Mouse (Mus musculus) neural tube, embryonic 13.5 days (tissue): ENCODE results near the gene Plekhg3. TPM values are rescaled to one million over a fixed set of nuclear protein-coding genes. Genes with fewer than 3 reads are reported as not detected.

Experiments
- ATAC-seq: fragments of 200-750 bp; cut with Nextera tagmentation; 2 replicates; pipeline ENCODE4 v1.8.0; 2017; ENCODE audit warnings: low read depth, mild to moderate bottlenecking, moderate TSS enrichment, moderate library complexity
- H3K27ac ChIP-seq: fragments of 300-500 bp; sonication (generic); replicated peaks from 2 replicates; pipeline ENCODE4 v1.5.1; 2015; ENCODE audit warnings: moderate library complexity, mild to moderate bottlenecking, inconsistent platforms
- H3K27me3 ChIP-seq: fragments of 300-500 bp; sonication (generic); 2 replicates; pipeline ENCODE4 v1.6.1; 2015; ENCODE audit warnings: mild to moderate bottlenecking, inconsistent platforms
- H3K36me3 ChIP-seq: fragments of 300-500 bp; sonication (generic); 2 replicates; pipeline ENCODE4 v1.6.1; 2015; ENCODE audit warnings: mild to moderate bottlenecking, inconsistent platforms
- H3K4me1 ChIP-seq: fragments of 300-500 bp; sonication (generic); replicated peaks from 2 replicates; pipeline ENCODE4 v1.6.1; 2015; ENCODE audit warnings: inconsistent platforms
- H3K4me2 ChIP-seq: fragments of 300-500 bp; sonication (generic); 2 replicates; pipeline ENCODE4 v1.6.1; 2015; ENCODE audit warnings: inconsistent platforms, mild to moderate bottlenecking, moderate library complexity
- H3K4me3 ChIP-seq: fragments of 300-500 bp; sonication (generic); 2 replicates; pipeline ENCODE4 v1.5.1; 2015; ENCODE audit warnings: mild to moderate bottlenecking, inconsistent platforms
- H3K9ac ChIP-seq: fragments of 300-500 bp; sonication (generic); 2 replicates; pipeline ENCODE4 v1.6.1; 2015; ENCODE audit warnings: moderate library complexity, mild to moderate bottlenecking, inconsistent platforms
- H3K9me3 ChIP-seq: fragments of 300-500 bp; sonication (generic); 2 replicates; pipeline ENCODE4 v1.6.1; 2016; ENCODE audit warnings: inconsistent platforms
- WGBS: fragments of 180-500 bp; shearing (Covaris S2); methylation state at CpG from one replicate; pipeline ENCODE4 v1.1.7; 2015; 5-methylcytosine and 5-hydroxymethylcytosine counted together
- polyA plus RNA-seq: library from polyadenylated mRNA; unstranded; fragments of >200 nt; fragmentation: Nextera tagmentation; extraction: Ambion mirVana; gene quantifications from 2 replicates; pipeline ENCODE4 v1.2.1, GENCODE M21; 2015

Plekhg3 gene
- polyA plus RNA-seq, 1 experiment from 2014 or later = 1.7 TPM

DNA sequence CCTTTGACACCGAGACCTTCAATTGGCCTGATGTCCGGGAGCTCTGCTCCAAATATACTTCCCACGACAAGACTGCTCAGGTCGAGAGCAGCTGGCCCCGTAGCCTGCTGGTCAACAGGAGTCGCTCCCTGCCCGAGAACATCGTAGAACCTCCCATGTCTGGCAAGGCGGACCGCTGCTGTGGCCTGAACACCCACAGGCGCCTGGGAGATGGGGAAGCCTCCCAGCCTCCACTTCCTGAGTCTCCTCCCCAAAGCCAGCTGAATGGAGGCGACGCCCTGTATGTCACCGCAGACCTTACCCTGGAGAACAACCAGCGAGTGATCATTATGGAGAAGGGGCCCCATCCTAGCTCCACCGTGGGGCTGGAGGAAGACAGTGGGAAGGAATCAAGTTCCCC, 47.2 kb downstream of the Plekhg3 start:
- H3K4me1 ChIP-seq = peaks cover 10% of the 10 kb centered on the region
- no peaks in the 10 kb centered on the region for H3K27me3 ChIP-seq
- no peak overlapping the region for H3K4me3 ChIP-seq
- H3K36me3 ChIP-seq = 0 out of 2 replicates have a peak, but pooled peaks cover 5% of the 10 kb centered on the region
- H3K9ac ChIP-seq = no peak overlapping the region
- no peaks in the 10 kb centered on the region for H3K9me3 ChIP-seq
- WGBS = 92% methylated on average over 16 of the region's 16 CpGs
- no peak overlapping the region for H3K4me2 ChIP-seq
- no peak overlapping the region for H3K27ac ChIP-seq
- no peak for ATAC-seq

DNA sequence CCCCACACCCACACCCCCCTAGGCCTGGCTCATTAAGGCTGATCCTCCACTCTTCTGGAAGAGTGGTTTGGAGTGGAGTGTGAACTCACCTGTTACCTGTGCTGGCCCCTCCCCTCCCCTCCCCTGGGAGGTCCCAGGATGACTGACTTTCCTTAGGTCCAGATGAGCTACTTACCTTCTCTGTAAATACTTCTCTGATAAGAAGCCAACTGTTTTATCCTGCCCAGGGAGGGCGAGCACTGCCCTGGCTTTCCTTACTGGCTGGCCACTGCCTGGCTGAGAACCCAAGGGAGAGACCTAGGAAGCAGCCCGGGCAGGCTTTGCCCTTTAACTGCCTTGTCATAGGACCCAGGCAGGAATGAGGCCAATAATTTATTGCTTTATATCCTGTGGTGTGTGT, 47.8 kb downstream of the Plekhg3 start:
- 87% methylated on average over 2 of the region's 2 CpGs for WGBS
- no peak for ATAC-seq
- H3K4me3 ChIP-seq = no peak overlapping the region

DNA sequence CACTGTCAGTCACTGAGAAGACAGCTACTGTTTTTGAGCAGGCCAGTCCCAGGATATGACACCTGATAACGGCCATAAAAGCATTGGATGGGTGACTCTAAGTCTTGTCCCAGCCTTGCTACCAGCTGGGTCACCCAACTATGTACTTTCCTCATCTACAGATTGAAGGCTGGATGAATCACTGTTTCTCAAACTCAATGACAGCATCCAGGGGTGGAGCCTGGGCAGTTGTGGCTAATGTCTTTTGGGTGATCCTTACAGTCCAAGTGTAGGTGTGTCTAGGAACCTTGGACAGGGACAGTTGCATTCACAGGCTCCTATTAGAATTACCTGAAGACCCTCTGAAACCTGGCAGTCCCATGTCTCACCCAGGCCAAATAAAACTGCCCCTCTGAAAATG, 49.1 kb downstream of the Plekhg3 start:
- Histone ChIP-seq H3K4me1 (peaks cover 14% of the 10 kb centered on the region), H3K27ac (no peak overlapping the region), H3K36me3 (0 out of 2 replicates have a peak, but pooled peaks cover 5% of the 10 kb centered on the region), H3K4me2 (no peak overlapping the region), H3K9me3 (no peaks in the 10 kb centered on the region), H3K9ac (no peak overlapping the region), H3K4me3 (no peak overlapping the region), H3K27me3 (no peaks in the 10 kb centered on the region)
- 83% methylated on average over 1 of the region's 1 CpGs for WGBS
- no peak for ATAC-seq

More for the DNA sequence above, 47.8 kb downstream of the Plekhg3 start:
- Histone ChIP-seq H3K4me2 (no peak overlapping the region), H3K27ac (no peak overlapping the region), H3K27me3 (no peaks in the 10 kb centered on the region), H3K4me1 (peaks cover 14% of the 10 kb centered on the region), H3K9me3 (no peaks in the 10 kb centered on the region), H3K36me3 (0 out of 2 replicates have a peak, but pooled peaks cover 5% of the 10 kb centered on the region), H3K9ac (no peak overlapping the region)

DNA sequence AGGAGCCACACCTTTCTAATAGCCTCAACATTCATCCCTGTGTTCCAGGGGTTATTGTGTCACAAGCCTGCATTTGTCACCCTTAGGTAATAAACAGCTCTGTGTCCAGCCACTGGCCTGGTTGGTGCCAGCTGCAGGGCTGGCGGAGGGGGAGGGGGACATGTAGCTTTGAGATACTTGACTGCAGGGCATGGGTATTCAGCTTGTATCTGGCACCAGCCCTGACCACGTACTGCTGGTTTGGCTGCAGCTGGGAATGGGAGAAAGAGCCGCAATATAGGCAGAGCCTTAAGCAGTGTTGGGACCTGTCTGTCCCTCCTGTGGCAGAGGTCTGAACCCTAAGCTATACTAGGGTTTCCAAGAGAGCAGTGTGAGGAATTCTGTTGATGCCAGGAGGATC, 51.4 kb downstream of the Plekhg3 start:
- 76% methylated on average over 3 of the region's 3 CpGs for WGBS
- H3K36me3 ChIP-seq = no peaks in the 10 kb centered on the region
- no peak for ATAC-seq
- H3K27me3 ChIP-seq = no peaks in the 10 kb centered on the region
- no peak overlapping the region for H3K27ac ChIP-seq
- no peak overlapping the region for H3K4me3 ChIP-seq
- no peak overlapping the region for H3K9ac ChIP-seq
- H3K9me3 ChIP-seq = no peaks in the 10 kb centered on the region
- H3K4me2 ChIP-seq = no peak overlapping the region
- H3K4me1 ChIP-seq = peaks cover 14% of the 10 kb centered on the region

DNA sequence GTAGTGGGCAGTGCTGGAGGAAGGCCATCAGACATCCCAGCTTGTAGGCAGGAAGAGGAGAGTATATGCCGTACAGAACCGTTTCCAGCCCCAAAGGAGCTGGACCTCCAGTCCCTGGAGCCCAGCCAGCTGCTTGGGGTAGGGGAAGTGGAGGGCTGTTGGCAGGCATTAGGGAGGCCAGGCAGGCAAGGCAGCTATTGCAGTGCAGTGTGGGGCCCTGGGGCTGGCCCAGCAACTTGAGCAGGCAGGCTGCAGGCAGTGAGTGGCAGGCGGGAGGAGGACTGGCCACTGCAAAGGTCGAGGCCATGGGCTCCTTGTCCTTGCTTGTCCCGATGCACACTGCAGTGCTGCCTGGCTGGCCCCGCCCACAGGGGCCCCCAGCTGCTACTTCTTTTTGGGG, 52.1 kb downstream of the Plekhg3 start:
- H3K27me3 ChIP-seq = no peaks in the 10 kb centered on the region
- 32% methylated on average over 6 of the region's 6 CpGs for WGBS
- H3K4me2 ChIP-seq = no peak overlapping the region
- H3K4me3 ChIP-seq = no peak overlapping the region
- peaks cover 14% of the 10 kb centered on the region for H3K4me1 ChIP-seq
- H3K9me3 ChIP-seq = no peaks in the 10 kb centered on the region
- no peak overlapping the region for H3K27ac ChIP-seq
- H3K9ac ChIP-seq = no peak overlapping the region
- ATAC-seq = peak; percentile 61; the same call in 1 of the 2 replicates
- H3K36me3 ChIP-seq = no peaks in the 10 kb centered on the region

DNA sequence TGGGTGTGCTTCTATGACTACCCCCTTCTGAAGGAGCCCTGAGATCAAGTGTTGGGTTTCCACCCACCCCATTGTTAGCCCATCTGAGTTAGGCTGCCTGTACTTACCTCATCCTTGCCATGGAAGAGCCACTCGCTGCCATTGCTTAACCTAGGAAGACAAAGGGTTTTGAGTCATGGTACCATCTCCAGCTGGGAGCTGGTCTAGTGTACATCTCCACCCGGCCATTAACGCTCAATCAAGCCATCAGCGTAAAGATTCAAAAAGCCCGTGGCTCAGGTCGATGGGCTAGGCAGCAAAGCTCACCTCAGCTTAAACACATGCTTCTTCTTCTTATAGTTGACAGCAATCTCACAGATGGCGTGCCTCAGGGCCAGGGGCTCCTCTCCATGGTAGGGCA, 52.8 kb downstream of the Plekhg3 start:
- H3K27me3 ChIP-seq = no peaks in the 10 kb centered on the region
- no peak overlapping the region for H3K4me3 ChIP-seq
- no peak overlapping the region for H3K27ac ChIP-seq
- no peak overlapping the region for H3K4me2 ChIP-seq
- H3K4me1 ChIP-seq = peaks cover 14% of the 10 kb centered on the region
- no peaks in the 10 kb centered on the region for H3K9me3 ChIP-seq
- 91% methylated on average over 7 of the region's 7 CpGs for WGBS
- no peak overlapping the region for H3K9ac ChIP-seq
- H3K36me3 ChIP-seq = no peaks in the 10 kb centered on the region
- no peak for ATAC-seq

DNA sequence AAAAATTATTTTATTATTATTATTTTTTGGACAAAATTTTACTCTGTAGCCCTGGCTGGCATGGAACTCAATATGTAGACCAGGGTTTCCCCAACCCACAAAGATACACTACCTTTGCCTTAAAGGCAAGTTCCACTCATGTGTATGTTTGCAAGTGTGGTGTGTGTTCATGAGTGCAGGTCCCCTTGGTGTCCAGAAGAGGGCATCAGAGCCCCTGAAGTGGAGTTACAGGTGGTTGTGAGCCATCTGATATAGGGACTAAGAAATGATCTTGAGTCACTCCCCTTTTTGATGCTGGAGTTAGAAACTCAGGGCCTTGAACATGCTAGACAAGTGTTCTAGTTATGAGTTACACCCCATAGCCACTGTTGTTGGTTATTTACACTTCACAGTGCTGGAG, 54.3 kb downstream of the Plekhg3 start:
- H3K36me3 ChIP-seq = no peaks in the 10 kb centered on the region
- H3K9me3 ChIP-seq = no peaks in the 10 kb centered on the region
- no peak overlapping the region for H3K9ac ChIP-seq
- H3K4me2 ChIP-seq = no peak overlapping the region
- peaks cover 14% of the 10 kb centered on the region for H3K4me1 ChIP-seq
- no peak overlapping the region for H3K4me3 ChIP-seq
- H3K27ac ChIP-seq = no peak overlapping the region
- no peak for ATAC-seq
- H3K27me3 ChIP-seq = no peaks in the 10 kb centered on the region

DNA sequence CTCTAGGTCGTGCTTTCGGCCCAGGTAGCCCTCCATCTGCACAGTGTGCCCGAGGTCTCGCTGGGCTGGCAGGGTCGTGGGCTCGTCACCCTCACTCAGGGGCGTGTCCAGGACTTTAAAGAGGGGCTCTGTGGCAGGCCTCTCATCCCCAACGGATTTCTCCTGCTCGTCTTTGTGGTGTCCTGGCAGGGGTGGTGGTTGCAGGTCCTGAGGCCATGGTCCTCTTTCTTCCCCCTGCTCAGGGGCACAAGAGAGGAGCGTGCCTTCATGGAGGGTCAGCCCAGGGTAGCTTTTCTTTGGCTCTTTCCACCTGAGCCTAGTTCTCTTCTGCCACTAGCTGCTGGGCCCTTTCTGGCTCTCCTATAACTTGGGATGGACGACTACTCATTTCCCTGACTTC, 56.7 kb downstream of the Plekhg3 start:
- H3K27ac ChIP-seq = no peak overlapping the region
- 66% methylated on average over 11 of the region's 11 CpGs for WGBS
- H3K4me3 ChIP-seq = no peak overlapping the region
- no peaks in the 10 kb centered on the region for H3K27me3 ChIP-seq
- ATAC-seq = no peak
- peaks cover 9% of the 10 kb centered on the region for H3K4me1 ChIP-seq
- no peaks in the 10 kb centered on the region for H3K36me3 ChIP-seq
- H3K9me3 ChIP-seq = no peaks in the 10 kb centered on the region
- H3K4me2 ChIP-seq = no peak overlapping the region
- no peak overlapping the region for H3K9ac ChIP-seq

DNA sequence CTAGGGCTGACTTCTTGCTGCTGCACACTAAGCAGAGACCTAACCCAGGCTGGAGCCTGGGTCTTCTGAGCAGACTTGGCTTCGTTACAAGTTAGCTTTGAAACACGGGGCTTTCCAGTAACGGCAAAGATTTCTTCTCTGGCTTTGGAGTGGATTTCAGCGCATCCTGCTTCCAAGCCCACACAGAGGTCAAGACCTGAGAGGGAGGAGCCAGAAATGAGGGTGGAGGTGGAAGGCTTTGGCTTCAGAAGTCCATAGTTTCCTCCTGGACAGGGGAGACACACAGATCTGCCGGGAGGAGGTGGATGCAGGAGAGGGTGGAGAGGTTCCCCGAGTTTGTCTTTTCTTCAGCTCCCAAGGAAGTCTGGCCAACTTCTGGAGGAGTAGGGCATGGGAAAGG, 58.8 kb downstream of the Plekhg3 start:
- WGBS = 80% methylated on average over 6 of the region's 6 CpGs
- Histone ChIP-seq H3K4me2 (no peak overlapping the region), H3K9ac (no peak overlapping the region), H3K4me1 (peaks cover 11% of the 10 kb centered on the region), H3K9me3 (no peaks in the 10 kb centered on the region), H3K36me3 (no peaks in the 10 kb centered on the region), H3K27me3 (no peaks in the 10 kb centered on the region), H3K27ac (no peak overlapping the region), H3K4me3 (no peak overlapping the region)
- no peak for ATAC-seq

DNA sequence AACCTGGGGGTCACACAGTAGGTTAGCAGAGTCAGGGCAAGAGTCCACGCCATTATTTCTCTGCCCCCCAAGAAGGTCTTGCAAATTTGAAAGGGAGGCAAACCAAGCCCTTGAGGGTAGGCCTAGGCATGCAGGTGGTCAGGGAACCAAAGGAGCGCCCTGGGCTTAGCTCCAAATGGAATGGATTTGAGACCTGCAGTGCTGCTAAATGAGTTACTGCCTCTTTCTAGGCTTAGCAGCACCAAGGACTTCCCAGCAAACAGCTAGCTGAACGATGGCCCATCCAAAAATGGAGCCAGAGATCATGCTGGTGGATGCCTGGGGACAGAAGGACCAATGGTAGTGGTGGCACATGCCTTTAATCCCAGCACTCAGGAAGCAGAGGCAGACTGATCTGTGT, 60.3 kb downstream of the Plekhg3 start:
- H3K9ac ChIP-seq = no peak overlapping the region
- no peak for ATAC-seq
- H3K27ac ChIP-seq = no peak overlapping the region
- 79% methylated on average over 3 of the region's 3 CpGs for WGBS
- no peaks in the 10 kb centered on the region for H3K9me3 ChIP-seq
- H3K4me3 ChIP-seq = no peak overlapping the region
- H3K36me3 ChIP-seq = no peaks in the 10 kb centered on the region
- H3K27me3 ChIP-seq = no peaks in the 10 kb centered on the region
- H3K4me2 ChIP-seq = no peak overlapping the region
- H3K4me1 ChIP-seq = peaks cover 15% of the 10 kb centered on the region

DNA sequence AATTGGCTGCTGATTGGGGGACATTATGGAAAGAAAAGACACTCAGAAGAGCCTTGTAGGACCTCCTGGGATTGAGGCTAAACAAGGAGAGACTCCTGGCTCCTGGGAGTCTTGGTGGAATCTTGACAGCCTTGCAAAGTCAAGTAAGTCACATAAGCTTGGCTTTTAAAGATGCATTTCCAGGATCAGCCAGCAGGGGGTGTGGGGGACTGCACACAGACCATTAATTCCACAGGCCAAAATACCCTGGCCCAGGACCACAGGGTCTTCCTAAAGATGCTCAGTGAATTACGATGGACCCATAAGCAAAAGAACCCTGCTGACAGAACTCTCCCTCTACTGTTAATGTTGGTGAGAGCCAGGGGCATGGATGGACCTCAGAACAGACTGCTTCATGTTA, 61.5 kb downstream of the Plekhg3 start:
- H3K4me3 ChIP-seq = no peak overlapping the region
- no peaks in the 10 kb centered on the region for H3K9me3 ChIP-seq
- H3K4me2 ChIP-seq = no peak overlapping the region
- peaks cover 15% of the 10 kb centered on the region for H3K4me1 ChIP-seq
- no peaks in the 10 kb centered on the region for H3K36me3 ChIP-seq
- no peak for ATAC-seq
- no peaks in the 10 kb centered on the region for H3K27me3 ChIP-seq
- no peak overlapping the region for H3K27ac ChIP-seq
- H3K9ac ChIP-seq = no peak overlapping the region
- 60% methylated on average over 1 of the region's 1 CpGs for WGBS

DNA sequence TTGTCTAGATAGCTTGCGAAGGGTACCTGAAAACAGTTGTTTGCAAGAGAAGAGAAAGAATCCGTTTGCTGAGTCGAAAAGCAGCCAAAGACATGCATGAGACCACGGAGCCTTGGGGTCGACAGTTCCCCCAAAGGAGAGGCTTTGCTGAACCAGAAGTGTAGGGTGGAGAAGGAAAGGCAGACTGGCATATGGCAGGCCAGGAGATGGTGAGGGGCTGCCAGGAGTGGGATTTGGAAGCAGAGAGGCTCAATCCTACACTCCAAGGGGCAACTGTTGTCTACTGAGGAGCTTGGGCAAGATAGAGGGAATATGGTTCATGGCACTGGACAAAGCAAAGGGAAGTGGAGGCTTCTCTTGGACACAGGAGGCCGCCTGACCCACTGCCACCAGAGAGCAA, 62.6 kb downstream of the Plekhg3 start:
- no peak overlapping the region for H3K9ac ChIP-seq

DNA sequence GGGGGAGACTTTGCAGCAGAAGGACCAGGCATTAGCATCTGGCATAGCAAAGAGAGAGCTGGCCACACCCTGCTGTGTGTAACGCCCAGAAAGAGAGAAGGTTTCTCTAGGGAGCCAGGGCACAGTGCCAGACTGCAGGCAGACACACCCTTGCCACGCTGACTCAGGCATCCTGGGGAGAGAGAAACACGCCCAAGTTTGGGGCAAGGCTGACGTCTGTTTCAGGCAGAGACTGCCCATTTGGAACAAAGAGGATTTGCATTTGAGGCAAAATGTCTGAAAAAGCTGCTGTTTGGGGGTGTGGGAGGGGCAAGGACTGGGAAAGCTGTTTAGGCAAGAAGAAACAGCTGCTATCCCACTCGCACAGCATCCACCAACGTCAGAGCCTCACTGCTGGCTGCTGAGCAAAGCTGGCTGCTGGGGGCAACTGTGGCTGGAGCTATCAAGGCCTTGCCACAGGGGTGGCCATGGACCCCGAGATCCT, 63.2 kb downstream of the Plekhg3 start:
- H3K27ac ChIP-seq = 0 out of 2 replicates have a peak overlapping the region, but pooled peaks have one; percentile 10
- peak; percentile 33; the same call in 1 of the 2 replicates for ATAC-seq
- H3K27me3 ChIP-seq = no peaks in the 10 kb centered on the region

More for the DNA sequence above, 62.6 kb downstream of the Plekhg3 start:
- peaks cover 15% of the 10 kb centered on the region for H3K4me1 ChIP-seq
- H3K9me3 ChIP-seq = no peaks in the 10 kb centered on the region
- no peaks in the 10 kb centered on the region for H3K27me3 ChIP-seq
- H3K4me3 ChIP-seq = no peak overlapping the region
- no peak overlapping the region for H3K4me2 ChIP-seq
- no peaks in the 10 kb centered on the region for H3K36me3 ChIP-seq
- ATAC-seq = no peak
- H3K27ac ChIP-seq = no peak overlapping the region
- 84% methylated on average over 6 of the region's 6 CpGs for WGBS

More for the DNA sequence above, 63.2 kb downstream of the Plekhg3 start:
- Histone ChIP-seq H3K4me3 (no peak overlapping the region), H3K4me1 (peaks cover 15% of the 10 kb centered on the region), H3K36me3 (no peaks in the 10 kb centered on the region), H3K9me3 (no peaks in the 10 kb centered on the region), H3K9ac (no peak overlapping the region), H3K4me2 (no peak overlapping the region)
- WGBS = 17% methylated on average over 7 of the region's 7 CpGs
